Mouse (Mus musculus): ENCODE measurements at regions not wholly inside any gene's neighbourhood (a gene's known extent, or its start where the extent isn't known, plus 50 kb on each side); places are given as distances from the start of the nearest gene placed in this dataset.

DNA sequence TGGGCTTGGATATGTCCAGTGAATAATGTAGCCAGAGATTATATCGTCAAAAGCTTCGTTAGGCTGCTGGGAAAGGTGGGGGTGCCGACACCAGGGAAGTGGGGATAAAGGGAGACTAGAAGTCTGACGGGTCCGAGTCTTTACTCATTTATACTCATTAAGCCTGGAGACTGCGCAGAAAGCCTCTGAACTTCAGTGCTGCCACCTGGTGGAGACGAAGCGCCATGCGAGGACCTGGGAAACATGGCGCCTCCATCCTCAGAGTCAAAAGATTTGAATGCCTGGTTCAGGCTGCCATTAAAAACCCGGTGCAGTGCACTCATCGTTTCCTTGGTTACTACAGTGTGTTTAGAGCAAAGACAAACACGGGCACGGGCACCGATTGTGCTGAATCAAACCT lies 337.2 kb downstream of the Hlx start:
- DNase-seq (ENCODE audit: low spot score in 2 of 2) = peak; percentile 1 to 24

DNA sequence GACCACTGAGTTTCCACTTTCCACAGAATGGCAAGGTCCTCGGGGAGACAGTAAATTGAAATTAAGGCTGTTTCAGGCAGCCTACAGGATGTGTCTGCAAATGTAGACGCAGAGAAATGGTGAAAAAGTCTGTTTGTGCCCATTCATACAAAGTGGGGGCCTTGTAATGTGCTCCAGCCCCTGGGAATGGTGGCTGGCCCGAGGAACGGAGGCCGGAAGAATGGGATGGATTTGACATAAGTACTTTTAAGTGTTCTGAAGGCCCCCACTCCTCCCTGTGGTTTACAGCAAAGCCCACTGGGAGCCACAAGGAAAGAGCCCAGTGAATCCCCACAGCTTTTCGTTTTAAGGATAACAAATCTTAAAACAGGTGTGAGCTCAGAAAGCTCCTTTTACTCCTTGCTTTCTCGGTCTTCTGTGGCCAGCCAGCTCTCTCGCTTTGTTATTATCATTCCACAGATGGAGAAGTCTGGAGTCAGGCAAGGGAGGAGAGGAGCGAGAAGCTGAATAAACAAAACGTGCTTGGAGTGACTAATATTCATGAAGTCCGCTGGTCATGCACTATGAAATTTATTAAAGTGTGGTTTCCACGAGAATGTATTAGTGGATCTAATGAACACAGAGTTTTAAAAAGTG lies 337.7 kb downstream of the Hlx start:
- DNase-seq (ENCODE audit: low spot score in 2 of 2) = no peak

DNA sequence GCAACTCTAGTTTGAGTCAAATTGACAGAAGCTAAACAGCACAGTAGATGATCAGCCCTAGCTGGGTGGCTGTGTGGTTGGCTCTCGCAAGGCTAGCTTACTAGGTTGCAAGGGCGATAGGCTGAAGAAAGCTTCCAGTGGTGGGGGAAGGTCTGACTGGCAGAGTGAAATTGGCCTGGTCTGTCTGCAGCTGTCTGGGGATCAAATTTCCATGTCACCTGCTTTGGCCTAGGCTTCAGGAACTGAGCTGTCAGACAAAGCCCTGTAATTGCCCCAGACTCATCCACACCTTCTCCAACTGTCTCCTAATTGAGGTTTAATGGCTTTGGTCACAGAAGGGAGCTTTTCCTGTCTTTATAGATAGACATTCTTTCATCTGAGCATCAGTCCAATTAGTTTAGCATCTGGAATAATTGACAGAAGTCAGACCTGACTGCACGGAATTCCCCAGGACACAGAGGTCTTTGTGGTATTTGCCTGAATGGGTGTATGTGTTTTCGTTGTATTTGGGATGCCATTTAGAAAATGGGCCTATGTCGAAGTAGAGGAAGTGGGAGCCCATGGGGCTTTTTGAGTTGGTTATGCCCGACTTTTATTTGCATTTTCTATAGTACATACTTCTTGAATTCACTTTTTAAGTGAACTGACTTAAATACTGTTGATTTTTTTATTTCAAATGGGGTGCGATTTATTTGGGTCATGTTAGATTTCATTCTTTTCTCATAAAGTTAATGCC lies 348.2 kb downstream of the Hlx start:
- DNase-seq (ENCODE audit: low spot score in 2 of 2) = no peak

DNA sequence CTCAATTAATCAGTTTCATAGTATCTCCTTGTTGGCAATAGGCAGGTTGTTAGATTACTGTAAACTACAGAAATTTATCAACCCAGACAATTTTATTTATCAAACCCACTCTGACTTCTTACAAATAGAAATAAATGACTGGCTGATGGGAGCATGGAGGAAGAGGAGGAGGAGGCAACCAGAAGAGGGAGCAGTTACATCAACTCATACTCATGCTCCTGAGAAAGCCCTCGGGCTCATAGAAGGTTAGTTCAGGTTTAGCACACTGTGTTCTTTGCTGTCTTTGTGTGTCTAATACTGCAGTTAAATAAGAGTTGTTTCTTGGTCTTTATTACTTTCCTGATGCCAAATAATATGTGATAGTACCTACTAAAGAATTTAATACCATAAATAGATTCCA lies 344.6 kb upstream of the 1700056E22Rik start:
- no peak for DNase-seq (ENCODE audit: low spot score in 2 of 2)

DNA sequence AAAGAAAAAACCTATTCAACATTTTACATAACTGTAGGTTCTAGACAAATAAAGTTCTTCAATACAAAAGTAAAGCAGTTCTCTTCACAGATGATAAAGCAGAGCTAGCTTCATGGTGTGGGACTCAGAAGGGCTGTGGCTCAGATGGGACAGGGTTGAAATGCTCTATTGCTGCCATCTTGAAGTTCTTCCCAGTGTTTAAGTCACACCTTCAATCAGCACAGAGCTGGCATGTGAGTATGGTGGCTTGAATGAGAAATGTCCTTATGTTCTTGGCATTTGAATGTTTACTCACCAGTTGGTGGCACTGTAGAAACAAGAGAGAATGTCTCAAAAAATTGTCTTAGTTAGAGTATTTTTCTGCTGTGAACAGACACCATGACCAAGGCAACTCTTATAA lies 330.9 kb upstream of the 1700056E22Rik start:
- no peak for DNase-seq (ENCODE audit: low spot score in 2 of 2)

DNA sequence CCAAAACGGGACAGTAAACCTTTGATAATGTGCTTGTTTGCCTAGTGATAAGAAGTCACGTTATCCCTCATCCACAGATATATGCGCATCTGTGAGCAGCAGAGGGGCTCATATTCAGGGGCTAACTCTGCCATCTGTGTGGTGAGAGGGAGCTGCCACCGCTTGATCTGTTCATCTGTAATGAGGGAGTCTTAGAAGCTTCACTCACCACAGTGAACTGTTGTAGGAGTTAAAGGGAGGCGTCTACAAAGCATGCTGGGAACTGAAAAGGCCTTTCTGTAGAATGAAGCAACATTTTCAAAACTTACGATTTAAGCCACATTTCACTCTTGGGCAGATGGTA lies 324.1 kb upstream of the 1700056E22Rik start:
- DNase-seq (ENCODE audit: low spot score in 2 of 2) = peak in 1 of 2 experiments; percentile 1

DNA sequence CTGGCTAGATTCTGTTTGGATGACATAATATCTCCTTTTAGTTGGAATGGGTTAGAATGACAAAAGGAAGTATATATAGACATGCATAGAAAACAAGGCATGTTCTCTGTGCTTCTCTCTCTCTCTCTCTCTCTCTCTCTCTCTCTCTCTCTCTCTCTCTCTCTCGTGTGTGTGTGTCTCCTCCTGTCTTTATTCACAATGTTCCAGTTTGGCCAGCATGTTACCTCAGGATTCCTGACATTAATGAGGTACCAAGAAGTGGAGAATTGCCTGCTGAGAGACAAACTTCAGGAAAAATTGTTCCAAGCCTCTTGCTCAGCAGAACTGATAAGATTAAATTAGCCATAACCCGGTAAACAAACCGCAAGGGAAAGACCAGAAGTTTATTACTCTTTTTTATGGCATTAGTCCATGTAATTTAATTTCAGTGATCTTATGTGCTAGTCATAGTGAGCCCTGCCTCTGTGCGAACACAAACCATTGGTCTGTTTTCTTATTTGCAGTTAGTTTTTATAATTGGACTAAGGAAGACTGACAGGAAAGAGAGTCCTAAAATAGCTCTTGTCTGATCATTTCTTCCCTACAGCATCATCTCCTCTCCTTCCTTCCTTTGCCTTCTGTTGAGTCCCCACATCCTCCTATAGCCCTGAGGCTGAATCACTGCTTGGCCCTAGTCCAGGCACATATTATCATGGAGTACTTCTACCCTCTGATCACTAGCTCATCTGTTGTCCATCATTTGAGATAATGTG lies 323.5 kb upstream of the 1700056E22Rik start:
- DNase-seq (ENCODE audit: low spot score in 2 of 2) = peak in 1 of 2 experiments; percentile 4

DNA sequence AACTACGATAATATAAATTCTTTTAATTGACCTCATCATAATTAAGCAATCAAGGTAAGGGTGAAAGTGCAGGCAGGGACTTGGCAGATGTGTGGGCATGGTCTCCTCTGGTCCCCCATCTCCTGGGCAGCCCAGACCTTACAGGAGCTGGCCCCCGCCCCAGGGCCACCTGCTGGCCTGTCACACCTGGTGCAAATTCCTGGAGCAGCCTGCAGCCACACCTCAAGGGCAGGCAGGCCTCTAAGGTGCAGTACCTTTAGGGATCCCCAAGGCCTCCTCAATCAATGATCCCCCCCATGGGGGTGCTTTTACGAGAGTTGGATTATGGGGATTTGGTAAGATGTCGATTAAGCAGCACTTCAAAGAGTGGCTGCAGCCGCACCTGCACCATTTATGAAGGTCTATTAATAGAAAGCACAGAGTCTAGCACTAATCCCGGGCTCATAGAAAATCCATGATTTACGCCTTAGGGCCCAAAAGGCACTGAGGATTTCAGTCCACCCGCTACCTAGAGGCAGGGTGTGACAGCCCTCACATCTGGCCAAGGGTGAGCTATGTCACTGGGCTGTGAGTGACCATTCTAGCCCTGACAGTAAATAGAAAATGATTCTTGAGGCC lies 319.8 kb upstream of the 1700056E22Rik start:
- DNase-seq (ENCODE audit: low spot score in 2 of 2) = no peak

DNA sequence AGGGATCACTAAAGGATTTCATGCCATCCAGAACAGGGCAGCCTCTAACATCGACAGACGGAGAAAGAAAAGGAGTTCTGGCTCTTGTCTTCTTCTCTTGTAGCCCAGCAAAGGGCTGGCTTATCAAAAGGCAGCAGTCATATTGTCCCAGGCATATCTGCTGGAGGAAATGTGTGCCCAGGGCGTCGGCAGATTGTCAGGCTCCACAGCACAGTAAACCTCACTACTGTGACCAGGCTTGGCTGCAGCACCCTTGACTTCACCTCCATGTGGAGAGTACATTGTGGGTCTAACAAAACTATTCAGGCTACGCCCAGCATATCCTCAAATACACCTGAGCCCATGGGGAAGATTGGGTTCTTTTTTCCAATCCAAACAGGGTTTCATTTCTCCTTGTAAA lies 317.7 kb upstream of the 1700056E22Rik start:
- no peak for DNase-seq (ENCODE audit: low spot score in 2 of 2)

DNA sequence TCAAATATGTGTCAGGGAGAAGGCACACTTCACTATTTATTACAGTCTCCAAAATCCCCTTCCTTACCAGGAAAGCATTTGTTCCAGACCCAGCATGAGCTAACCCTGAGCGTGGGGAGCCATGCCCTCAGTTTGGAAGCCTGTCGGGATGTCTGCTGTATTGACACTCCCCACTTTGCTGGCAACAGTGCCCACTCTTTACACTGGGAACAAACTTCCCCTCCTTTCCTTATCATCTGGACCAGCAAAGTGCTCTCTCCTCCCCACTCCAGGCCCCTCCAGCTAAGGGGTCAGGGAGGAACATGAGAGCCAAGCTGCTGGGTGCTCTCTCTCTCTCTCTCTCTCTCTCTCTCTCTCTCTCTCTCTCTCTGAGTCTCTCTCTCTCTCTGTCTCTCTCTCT lies 310.7 kb upstream of the 1700056E22Rik start:
- no peak for DNase-seq (ENCODE audit: low spot score in 2 of 2)

DNA sequence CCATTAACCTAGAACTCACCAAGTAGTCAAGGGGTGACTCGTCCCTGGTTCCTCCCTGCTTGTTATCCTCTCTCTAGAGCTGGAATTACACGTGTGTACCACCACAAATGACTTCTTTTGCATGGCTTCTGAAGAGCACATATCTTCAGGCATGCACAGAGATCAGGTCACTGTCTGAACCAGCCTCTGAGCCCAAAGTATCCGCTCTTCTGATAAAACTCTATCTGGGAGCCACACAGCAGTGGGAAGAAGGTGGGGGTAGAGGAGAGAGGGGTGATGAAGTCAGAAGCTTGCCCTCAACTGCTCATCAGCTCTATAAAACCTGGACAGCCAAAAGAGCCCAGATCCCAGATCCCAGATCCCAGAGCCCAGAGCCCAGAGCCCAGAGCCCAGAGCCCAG lies 301.9 kb upstream of the 1700056E22Rik start:
- no peak for DNase-seq (ENCODE audit: low spot score in 2 of 2)

DNA sequence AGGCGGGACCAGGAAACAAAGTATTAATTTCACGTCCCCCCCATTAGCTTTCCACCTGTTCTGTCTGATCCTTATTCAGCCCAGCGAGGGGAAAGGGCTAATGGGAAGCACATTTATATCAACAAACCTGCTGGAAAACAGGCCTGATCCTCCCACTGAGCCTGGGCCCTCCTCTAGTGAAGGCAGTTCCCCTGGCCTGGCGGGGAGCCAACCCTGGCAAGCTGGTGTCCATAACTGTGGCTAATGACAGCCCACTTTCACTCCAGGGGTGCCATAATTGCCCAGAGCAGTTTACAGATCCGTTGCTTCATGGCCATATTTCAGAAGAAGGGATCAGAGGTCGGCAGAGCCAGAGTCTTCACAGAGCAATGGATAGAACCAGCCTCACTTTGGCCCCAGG lies 301.2 kb upstream of the 1700056E22Rik start:
- no peak for DNase-seq (ENCODE audit: low spot score in 2 of 2)

DNA sequence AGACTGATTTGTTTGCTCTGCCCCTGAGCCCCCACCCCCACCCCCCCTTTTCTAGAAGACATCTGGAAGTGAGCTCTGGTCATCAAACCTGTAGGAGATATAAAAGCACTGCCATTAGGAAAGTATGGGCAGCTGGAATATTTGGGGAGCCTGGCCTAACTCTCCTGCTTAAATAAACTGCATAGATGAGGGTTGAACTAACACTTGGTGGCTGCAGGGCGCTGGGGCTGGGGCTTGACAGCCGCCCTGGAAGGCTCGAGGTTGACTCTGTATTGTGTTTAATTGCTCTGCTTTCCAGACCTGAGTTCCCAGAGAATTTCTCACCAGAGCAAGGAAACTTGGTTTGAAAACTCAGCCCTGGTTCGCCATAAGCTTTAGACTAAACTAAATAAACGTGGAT lies 300.7 kb upstream of the 1700056E22Rik start:
- DNase-seq (ENCODE audit: low spot score in 2 of 2) = no peak

DNA sequence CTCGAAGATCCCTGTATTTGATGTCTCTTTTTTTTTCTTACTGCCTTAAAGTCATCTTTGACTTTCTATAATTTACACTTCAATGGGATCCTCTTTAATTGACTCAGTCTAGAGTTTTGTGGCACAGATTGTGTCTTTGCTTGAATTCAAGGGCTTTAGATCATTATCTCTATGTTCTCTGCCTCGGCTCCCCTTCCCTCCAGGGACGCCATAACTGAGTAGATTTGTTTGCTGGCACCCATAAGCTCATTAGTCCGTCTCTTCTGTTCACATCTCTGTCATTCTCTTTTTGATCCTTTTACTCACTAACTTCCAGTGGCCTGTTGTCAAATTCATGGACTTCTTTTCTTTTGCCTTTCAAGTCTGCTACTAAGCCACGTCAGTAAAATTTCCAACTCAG lies 299.0 kb upstream of the 1700056E22Rik start:
- DNase-seq (ENCODE audit: low spot score in 2 of 2) = no peak

DNA sequence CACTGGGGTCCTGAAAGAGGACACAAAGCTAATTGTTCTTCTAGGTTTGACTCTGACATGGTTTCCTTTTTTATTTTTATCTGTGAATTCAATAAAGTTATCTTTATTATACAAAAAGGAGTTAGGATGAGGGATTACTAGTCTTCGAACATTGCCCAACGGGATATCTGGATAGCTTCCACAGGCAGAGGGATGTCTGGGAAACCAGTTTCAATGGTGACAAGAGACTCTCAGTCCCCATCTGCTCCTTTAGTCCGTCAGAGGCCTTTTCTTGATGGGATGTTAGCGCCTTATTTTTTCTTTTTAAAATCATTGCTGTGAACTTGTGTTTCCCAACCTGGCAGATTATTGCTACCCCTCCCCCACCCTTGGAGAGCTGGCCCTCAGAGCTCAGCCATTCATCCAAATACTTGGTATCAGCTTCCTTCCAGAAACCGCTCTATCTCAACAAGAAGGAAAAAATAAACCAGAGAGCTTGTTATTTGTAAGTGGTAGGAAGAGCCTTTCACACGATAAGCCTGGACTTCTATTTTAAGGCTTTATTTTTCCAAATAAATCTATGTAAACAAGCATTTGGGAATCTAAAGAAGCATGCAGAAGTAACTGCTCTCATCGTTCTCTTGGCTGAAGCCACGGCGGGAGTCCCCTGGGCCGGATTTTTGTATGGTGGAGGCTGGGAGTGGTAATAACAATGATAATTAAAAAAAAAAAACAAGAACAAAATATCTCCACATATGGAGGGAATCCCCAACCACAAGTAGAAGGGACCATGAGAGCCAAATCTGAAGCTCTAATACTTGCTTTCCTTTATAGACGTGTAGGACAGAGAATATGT lies 296.6 kb upstream of the 1700056E22Rik start:
- DNase-seq (ENCODE audit: low spot score in 2 of 2) = no peak

DNA sequence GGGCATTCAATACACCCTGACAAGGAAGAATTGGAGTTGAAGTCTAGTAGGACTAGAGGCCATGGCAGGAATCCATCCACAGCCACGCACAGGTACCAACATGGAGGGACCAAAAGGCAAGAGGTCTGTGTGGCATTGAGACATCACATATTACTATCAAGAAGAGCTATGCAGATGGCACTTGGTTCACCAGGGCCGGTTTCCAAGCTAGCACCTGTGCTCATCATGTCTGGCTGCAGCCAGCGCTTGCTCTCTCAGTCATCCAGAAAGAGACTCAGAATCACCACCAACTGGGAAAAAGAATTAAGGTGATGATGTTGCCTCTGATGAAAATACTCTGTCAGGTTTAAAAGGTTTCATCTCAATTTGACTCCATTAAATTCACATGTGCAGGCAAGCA lies 292.1 kb upstream of the 1700056E22Rik start:
- DNase-seq (ENCODE audit: low spot score in 2 of 2) = no peak

DNA sequence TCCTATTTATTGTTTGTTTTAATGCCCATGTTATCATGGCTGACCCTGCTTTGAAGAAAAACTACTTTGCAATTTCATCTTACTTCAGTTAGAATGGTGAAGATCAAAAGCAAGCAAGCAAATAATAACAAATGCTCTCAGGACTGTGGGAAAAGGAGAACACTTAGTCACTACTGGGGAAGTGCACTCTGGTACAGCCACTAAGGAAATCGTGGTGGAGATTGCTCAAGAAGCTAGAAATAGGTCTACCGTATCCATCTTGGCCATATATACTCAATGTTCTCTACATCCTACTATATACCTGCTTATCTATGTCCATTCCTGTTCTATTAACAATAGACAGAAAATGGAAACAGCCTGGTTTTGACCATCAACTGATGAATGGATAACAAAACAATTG lies 290.1 kb upstream of the 1700056E22Rik start:
- DNase-seq (ENCODE audit: low spot score in 2 of 2) = no peak

DNA sequence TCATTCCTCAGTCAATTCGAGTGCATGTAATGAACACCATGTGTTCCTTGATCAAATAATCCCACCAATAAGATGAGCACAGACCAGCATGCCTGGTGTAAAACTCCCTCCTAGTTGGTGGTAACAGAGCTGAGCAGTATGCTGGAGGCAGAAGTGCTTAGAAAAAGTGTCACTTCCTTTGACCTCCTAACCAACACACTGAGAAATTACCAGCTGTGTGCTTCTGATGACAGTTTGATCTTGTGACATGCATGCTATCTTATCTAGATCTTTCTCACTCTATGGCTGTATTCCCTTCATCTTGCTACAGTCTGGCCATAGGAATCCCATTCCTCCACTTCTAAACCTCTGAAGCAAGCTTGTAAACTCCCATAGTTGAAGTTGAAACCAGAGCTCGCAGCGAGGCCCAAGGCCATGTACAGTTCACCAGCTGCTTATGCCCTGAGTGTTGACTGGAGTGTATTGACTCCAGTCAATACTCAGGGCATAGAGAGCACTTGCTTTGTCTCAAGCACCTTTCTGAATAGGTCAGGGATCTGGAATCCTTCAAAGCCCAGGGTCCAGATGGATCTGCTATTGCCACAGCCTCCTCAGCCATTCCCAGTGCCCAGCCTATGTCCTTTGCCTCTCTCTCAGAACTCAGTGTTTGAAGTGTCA lies 286.5 kb upstream of the 1700056E22Rik start:
- DNase-seq (ENCODE audit: low spot score in 2 of 2) = no peak

DNA sequence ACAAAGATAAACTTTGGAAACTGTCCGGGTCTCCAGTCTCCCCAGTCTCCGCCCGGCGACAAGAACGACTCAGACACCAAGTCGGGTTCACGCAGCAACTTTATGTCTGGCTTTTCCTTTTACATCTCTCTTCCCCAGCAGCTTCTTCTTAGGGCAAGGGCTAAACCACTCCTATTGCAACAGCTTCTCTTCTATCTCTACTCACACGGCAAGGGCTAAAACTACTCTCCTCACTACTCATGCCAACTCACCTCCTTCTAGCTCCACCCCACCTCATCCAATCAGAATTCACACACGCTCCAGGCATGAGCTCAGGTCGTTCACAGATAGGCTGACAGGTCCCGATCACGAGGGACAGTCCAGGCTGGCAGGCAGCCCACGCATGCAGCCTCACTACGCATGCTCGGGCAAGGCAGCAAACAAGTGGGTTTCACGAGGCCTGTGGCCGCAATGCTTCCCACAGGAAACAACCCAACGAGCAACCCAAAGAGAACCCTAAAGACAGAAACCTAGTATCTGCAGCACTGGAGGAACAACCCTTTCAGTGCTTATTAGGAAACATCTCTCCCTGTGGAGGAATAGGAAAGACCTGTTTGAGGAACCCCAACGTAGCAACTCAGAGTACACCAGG lies 276.2 kb upstream of the 1700056E22Rik start:
- no peak for DNase-seq (ENCODE audit: low spot score in 2 of 2)

DNA sequence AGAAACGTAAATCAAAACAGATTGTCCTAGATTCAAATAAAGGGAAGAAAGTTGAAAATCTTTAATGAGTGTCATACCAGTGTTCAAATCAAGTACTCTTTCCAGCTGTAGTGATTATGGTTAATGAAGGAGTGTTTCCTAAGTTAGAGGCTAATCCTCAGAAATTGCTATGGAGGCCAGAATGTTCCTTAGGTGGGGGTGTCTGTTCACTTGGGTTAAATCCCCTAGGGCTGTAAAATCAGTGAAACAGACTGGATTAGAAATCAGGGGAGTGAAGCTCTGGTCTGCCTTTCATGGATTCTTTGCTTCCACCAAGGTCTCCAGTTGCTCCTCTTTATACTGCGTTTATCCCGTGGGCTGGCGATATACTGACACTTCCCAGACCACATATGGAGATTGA lies 270.7 kb upstream of the 1700056E22Rik start:
- DNase-seq (ENCODE audit: low spot score in 2 of 2) = no peak

DNA sequence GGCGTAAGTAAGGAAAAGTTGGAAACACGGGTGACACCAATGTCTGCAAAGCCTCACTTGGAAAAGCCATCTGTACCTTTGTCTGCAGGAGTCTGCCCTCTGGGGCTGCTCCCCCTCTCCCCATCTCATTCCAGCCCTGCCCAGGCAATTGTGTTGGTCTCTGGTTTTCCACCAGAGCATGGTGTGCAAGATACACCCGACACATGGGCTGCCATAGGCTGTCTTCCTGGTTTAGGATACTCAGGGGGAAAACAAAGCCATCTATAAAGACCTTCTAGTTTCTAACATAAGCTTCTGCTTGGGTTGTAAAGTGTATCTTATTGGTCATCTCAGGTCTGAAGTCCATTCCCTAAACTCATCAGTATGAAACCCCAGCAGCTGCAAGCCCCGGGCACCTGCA lies 270.1 kb upstream of the 1700056E22Rik start:
- no peak for DNase-seq (ENCODE audit: low spot score in 2 of 2)

All from frontal cortex, postnatal 36 days (tissue).